Comparison of ENCODE assay signal across 1 mouse cellular context in genomic region chr11:46126827-46127410, GRCm38 (mm10).
TF ChIP-seq lines count a peak whose summit lies in the region.

No protein-coding gene starts in this region.

TF ChIP-seq in CH12.LX, 34 proteins besides CTCF, POLR2A, EP300 and RAD21 (continued from another document):
- TF ChIP-seq TCF12 (IDR thresholded peaks at IDR 0.05; ENCODE audit: low read depth, low read length) (peak; percentile 80), GABPA (IDR thresholded peaks at IDR 0.05; ENCODE audit: insufficient replicate concordance, low read depth, low read length) (no peak)
TF ChIP-seq in CH12.LX: peak in this region for 20.
